Mouse (Mus musculus): ENCODE results near the gene Ncoa5.

The Ncoa5 gene

DNA sequence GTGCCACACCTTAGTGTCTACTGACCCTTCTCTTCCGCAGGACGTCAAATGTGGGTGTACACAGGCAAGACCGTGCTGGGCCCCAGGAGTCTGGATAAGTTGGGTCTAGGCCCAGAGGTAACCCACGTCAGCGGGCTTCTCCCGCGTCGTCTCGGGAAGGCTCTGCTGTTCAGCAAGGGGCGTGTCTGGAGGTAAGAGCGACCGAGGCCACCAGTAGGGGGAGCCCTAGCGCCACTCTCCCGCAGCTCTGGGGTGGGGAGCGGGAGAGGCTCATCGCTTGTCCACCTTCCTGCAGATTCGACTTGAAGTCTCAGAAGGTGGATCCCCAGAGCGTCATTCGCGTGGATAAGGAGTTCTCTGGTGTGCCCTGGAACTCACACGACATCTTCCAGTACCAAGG lies 81.4 kb downstream of the Ncoa5 start:
- peak; percentile 79 for DNase-seq

- DNase-seq: no peak
These were observed 82.2 kb downstream of the Ncoa5 start for GRCm38 (mm10) chr2:164952448-164952847.

- DNase-seq: no peak
These were observed 82.9 kb downstream of the Ncoa5 start for GRCm38 (mm10) chr2:164951745-164952144.

DNA sequence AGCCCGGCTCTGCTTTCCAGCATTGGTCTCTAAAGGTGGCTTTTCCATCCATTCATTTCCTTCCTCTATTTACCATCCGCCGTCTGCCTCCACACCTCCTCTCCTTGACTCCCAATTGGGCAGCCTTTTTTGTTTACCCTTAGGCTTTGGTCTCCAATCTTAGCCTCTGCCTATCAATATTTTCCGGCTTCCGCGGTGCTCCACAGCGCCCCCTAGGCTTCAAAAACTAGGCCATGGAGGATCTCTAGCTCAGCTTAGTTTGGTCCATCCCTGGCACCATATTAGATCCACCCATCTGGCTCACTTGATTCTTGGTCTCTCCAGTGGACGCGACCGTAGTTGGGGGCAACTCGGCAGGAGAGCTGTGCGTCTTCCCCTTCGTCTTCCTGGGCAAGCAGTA lies 84.2 kb downstream of the Ncoa5 start:
- no peak for DNase-seq

Data from kidney, postnatal 14 days (tissue).